Mouse (Mus musculus) yolk sac, embryonic 10.5 days (tissue): ENCODE measurements at regions not wholly inside any gene's neighbourhood (a gene's known extent, or its start where the extent isn't known, plus 50 kb on each side); places are given as distances from the start of the nearest gene placed in this dataset.

Experiments
- DNase-seq: peaks from one replicate; pipeline ENCODE4 v3.0.0-alpha.2; 2017; ENCODE audit warnings: low spot score

DNA sequence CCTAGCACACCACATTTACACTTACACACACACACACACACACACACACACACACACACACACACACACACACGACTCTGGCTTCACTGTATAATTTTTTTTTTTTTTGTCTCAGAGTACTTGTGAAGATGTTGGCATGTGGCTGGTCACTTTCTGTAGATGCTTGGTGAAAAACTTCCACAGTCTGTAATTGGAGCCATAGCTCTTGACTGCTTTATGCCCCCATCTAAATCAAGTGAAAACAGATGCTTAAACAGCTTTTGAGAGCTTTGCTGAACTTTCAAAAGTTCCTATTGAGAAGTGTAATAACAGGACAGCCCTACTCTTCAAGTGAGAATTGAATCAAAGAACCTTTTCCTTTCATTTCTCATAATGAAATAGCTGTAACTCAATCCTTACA, 317.7 kb downstream of the Gm21750 start:
- DNase-seq: no peak

DNA sequence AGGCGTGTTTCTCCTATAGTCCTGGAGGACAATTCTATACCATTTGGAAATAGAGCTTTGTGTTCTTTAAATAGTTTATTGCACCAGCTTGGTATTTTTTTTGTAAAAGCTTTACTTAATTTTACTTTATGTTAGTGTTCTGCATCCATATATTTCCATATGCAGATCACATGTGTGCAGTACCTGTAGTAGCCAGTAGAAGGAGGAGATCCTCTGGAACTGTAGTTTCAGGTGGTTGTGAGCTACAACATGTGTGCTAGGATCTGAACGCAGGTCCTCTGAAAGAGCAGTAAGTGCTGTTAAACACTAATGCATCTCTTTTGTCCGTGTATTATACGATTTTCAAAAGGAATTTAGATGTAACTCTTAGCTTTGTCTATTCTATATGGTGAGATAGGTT, 335.2 kb downstream of the Gm21750 start:
- no peak for DNase-seq

DNA sequence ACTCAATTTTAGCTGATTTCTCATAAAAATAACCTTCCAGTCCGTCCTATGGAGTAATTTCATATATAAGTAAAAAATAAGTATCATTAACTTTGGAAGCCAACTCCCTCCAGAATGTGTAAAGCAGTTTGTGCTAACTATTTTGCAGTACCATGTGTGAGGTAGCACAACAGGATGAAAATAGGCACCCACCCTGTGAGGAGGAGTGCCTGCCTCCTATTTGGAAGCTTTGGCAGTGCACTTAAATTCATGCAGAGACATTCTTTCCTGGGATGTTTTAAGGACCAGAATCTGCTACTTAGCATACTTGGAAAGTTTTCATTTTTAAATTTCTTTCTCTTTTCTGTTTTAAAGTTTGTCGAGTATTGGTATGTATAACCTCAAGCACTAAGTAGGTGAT, 336.8 kb downstream of the Gm21750 start:
- no peak for DNase-seq

DNA sequence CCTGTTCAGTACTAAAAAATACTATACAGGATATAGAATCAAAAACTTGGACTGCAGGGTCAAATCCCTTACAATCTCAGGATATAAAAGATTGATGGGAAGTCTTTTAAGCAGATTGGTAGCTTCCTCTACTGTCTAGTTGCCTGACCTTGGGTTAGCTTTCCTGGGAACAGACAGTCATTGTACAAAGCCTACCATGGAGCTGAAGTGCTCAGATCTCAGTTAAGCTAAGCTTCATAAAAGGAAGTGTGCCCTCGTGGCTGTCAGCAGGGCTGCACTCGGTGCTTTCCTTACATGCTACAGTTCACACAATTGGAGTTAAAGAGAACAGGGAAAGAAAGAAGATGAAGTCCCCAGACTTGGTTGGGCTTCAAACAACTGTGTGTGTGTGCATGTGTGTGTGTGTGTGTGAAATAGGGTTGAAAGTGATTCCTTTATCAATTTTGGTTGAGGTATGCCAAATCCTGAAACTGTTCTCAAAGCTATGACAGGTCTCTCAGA, 338.4 kb downstream of the Gm21750 start:
- no peak for DNase-seq

DNA sequence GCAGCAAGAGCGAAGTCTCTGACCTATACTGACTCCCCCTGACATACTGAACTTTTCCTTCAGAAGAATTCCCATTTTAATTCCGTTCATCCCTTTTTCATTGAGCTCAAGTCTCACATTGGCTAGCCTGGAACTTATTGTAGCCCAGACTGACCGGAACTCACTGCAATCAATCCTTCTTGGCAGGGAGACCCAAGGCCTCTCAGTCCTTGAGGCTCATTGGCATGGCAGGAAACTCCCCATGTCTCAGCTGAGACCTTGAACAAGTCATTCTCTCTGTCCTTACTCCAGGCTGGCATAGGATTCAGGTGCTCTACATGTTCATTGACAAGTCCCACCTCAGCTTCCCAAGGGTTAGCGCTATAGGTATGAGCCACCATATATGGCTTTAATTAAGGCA, 345.9 kb downstream of the Gm21750 start:
- no peak for DNase-seq

DNA sequence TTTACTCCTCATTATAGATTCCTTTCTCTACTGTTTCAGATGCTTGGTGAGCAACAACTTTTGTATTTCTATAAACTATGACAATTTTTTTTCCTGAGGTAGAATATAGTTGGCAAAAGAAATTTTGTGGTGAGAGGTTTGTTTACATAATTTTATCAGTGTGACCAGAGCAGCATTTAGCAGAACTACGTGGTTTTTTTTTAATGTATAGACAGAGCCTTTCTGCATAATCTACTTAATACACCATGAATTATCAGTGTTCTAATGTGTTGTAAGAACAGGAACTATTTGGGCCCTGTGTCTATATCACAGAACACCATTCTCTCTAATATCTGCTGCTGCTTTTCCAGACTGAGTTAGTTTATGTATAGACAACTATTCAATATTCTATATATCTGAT, 350.5 kb downstream of the Gm21750 start:
- DNase-seq: no peak

DNA sequence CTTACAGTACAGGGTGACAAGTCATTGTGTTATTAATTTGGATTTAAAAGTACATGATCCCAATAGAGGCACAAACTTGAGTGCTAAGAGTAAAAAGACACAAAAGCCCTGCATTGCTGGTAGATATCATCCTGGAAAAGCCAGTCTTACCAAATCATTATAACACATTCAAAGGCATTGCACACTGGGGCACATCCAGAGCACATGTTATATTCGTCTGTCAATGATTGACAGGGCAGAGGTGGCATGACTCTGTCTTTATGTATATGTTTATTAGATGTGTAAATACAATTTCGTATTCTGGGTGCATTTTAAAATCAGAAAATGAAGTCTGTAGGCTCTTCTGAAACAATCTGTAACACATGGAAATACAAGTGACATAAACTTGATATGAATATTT, 358.4 kb downstream of the Gm21750 start:
- DNase-seq: no peak

DNA sequence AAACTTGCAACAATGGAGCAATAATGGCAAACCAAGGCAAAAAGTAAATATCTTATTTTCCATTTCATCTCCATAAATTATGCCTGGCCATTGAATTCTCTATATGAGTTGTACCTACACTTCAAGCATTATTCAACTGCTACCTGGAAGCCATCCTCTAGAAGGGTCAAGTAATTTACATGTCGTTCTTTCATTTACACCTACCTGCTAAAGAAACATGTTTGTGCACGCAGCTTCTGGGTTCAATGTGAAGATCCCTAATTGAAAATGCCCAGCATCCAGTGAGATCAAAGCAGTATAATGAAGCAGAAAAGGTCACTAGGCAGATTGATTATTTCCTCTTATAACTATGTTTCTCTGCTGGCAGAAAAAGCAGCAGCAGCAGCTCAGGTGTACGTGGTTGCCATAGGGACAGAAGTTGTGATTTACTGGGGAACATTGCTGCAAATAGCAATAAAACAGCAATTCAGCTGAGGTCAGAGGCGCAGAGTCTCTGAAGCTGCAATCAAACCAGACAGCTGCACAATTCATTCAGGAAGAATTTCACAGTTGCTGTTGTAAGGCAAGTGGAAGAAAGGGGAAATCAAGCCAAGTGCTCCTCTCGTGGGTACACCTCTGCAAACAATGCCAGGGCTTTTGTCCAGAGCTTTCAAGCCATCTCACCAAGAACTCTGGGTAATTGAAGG, 386.1 kb downstream of the Gm21750 start:
- no peak for DNase-seq

DNA sequence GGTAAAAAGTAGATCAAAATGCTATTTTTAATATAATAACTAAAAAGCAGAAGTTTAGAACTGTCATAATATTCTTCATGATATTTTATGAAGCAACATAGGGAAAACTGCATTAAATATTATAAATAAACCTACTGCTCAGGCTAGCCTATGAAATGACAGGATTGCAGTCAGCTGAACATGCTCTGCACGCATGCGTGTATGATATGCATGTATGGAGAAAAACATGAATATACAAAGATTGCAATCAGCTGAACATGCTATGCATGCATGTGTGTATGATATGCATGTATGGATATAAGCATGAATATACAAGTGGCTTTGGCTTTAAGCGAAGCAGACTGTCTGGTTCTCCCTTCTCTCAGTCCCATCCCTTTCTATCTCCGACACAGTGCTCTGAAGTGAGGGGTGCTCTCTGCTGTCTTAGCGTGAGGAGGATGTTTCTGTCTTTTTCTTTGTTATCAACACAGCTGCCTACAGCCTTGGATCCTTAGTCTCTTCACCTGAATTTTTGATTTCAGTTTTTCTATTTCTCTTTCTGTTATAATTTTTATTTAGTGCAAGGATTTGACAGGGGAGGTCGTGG, 386.8 kb downstream of the Gm21750 start:
- no peak for DNase-seq

DNA sequence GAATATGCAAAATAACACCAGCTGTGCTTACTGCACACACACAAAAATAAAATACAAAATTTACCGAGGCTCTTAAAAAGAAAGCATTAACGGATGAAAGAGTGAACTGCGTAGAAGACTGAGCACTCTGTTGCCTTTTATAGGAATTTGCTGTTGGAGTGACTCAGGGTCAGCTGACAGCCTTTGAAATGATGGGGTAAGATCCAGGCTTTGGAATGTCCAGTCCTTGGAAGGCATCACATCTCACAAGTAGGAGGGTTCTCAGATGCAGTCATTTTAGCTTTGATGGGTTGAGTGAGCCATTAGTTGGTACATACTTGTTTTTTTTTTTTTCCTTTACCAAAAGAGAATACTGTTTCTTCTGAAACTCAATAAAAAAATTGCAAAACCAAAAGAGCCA, 387.4 kb downstream of the Gm21750 start:
- no peak for DNase-seq

DNA sequence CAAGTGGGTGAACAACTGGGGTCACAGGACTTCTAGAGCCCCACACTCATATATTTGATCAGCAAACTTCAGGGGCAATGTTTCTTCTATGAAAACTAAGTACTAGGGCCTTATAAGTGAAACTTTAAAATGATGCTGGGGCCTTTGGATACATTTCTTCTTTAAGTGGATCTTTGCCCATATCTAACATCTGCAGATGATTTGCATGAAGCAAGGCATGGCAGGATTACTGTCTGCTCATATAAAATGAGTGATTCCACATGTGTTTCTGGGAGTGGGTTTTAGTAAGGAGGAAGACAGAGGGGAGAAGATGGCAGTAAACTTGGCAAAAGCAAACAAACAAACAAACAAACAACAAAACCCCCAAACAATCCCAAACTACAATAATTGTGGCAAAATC, 405.0 kb downstream of the Gm21750 start:
- no peak for DNase-seq

DNA sequence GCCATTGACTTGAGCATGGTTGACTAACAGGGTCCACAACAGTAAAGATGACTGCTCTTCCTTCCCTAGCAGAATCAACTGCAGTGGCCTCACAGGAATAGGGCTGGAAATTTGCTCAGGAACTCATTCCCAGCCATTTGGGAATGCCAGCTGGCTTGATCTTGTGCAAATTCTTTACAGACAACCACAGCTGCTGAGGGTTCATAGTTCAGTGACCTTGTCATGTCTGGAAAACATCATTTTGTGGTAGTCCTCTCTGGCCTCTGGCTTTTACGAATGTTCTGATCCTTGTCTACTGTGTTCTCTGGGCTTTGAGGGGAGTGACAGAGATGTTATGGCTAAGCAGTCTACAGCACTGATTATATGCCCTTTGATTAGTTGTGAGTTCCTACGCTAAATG, 432.0 kb downstream of the Gm21750 start:
- DNase-seq: peak; percentile 31

DNA sequence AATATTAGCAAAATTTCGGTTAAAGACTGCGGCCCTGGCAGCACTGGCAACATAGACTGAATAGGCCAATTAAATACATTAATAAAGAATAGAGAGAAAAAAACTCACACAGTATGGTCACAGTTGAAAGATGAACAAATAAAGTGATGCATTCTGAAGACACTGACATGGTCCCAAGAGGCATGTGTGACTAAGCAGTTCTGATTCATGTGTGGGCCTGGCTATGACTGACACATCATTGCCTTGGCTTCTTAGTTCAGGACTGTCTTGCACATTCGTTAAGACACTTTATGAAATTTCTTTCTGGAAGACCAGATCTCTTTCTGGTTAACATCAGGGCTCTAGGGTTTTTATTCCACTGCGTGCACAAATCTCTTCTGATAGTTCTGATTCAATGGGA, 438.7 kb downstream of the Gm21750 start:
- no peak for DNase-seq

DNA sequence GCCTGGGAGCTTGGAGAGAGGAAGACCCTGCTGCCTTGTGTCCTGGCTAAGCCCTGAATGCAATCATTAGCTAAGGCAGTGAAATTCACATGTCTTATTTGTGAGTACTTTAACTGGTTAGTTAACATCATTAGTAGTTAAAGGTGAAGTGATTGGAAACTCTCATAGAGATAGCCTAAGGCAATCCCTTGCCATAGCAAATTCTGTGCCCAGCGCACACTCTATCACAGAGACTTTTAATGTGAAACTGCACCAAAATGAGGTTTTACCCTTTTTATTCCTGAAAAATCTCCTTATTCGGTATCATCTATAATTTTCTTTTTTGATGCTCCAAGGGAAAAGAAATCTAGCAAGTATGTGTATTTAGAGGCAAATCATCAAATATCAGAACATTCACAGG, 451.6 kb downstream of the Gm21750 start:
- DNase-seq: no peak

DNA sequence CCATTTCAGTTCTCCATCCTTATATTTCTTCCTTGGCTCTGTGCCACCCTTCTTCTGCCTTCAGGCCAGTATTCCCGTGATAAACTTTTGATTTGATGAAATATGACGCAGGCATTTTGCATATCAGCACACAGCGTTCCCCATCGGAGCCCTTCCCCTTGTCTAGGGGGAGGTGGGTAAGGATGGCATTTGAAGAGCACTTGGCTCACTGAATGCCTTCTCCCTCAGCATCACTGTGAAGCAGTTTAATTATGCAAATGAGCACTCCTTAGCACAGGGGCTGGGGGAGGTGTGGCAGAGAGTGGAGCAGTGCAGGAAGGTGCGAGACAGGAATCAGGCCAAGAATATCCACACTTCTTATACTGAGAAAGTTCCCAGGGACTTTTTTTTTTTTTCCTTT, 452.1 kb downstream of the Gm21750 start:
- DNase-seq: no peak

DNA sequence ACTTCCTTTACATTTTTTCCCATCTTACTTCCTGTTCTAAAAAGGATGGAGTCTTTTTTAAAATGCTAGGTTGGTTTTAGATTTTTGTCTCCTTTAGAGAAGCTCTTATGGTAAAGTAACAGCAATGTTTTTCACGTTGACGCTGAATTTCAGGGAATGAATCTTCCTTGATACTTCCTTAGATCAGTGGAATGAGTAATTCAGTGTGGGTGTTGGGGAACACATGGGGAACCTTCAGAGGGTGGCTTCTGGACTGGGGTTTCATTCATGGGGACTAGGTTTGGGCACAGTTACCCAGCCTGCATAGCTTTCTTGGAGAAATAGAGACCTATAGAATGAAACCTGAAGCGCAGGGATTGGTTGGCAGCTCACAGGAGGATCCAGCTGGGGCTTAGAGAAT, 452.5 kb downstream of the Gm21750 start:
- DNase-seq: no peak

DNA sequence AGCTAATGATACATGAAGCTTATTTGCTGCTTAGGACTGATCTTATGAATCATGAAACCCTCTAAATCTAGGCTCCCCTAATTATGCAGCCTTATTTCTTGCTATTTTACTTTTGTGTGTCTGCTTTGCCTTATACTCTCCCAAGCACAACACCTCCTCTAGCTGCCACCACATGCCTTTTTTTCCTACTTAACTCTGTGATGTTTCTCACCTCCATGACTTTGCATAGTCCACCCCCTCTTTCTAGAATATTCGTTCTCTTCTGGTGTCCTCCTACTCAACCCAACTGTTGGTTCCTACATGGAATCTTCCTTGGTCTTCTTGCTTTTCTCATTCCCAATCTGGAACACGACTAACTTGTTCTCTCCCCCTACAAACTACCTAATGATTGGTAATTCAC, 456.7 kb downstream of the Gm21750 start:
- no peak for DNase-seq

DNA sequence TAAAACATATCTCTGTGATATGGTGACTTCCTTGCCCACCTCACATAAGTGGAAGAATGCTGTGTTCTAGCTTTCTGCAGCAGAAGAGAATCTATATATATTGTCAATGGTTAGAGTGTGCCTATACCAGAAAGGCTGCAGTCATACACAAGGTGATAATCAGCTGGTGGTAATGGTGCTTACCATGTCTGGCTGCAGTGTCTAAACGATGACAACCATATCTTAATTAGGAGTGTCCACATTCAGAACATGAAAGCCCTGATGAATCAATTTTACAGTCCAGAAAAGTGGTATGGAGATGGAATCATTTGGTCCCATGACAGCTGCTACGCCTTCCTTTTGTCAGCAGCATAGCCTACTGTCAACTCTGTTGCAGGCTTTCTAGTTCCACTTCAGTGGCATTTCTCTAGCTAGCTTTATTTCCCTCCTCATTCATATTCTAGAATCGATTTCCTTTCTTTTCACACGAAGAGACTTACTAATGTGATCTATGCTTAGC, 484.2 kb downstream of the Gm21750 start:
- no peak for DNase-seq

DNA sequence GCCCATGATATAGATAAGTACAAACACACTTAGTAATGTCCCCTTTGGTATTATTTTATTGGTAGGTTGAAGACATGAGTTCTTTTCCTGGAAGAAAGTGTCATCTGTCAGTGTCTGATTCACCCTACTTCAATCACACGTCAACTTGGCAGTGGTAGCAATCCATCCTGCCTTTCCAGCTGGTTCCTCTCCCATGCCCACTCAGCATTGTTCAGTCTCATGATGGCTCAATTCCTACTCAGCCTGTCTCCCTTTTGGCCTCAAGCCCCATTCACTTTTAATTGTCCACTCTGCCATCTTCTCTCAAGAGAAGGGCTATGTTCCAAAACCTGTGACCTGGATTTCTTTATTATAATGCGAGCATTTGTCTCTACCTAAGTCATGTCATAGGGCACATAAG, 474.4 kb upstream of the Htr2a start:
- no peak for DNase-seq

DNA sequence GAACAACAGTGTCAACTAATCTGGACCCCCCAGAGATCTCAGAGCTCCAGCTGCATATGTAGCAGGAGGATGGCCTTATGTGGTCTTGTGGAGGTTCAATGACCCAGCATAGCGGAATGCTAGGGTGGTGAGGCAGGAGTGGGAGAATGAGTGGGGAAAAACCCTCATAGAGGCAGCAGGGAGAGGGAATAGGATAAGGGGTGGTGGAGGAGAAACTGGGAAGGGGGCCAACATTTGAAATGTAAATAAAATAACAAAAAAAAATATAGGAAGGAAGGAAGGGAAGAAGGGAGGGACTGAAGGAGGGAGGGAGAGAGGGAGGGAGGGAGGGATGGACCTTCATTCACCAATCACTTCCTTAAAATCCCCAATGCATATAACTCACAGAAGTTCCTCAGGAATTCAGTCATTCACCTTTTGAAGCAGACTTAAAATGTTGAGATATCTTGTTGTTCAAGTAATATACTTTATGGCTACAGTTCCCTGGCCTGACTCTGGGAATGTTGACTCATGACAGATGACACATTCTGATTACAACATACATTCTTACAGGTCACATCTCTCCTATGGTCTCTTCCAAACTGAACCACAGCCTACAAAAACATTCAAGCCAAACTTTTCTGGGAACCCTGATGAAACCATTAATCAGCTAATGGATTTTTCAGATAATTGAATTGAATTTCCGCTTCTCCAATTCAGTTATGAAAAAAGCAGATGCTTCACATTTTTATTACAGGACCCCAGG, 471.3 kb upstream of the Htr2a start:
- DNase-seq: no peak

DNA sequence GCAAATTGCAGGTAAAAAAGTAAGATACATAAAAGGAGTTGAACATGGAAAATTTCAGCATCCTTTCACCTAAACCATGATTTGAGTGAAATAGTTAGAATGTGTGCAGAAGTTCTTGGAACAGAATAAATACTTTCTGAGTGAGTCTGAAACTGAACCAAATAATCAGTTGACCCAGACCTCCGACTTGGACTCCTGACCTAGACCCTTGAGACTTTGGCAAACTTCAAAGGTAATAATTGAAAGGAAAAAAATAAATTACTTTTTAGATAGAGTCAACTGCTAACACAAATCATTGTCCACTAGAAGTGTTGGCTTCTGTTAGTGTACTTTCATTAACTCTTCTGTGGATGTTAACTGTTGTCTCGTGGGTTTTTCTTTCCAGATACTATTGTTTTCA, 460.6 kb upstream of the Htr2a start:
- no peak for DNase-seq

DNA sequence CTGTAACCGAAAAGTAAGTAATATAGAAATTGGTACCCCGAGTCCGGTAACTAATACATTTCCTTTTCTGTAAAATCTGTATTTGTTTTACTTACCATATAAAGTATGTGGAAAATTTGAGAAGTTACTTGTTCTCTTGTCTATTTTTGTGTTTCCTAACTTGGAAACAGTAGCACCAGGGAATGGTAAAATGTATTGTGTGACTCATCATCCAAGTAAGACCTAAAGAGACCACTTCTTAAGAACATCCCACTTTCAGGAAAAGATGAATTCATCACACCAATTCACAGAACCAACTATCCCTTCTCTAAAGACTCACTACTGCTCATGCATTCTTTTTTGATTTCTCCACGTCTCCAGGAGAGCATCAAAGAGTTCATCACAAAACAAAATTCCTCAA, 457.6 kb upstream of the Htr2a start:
- DNase-seq: no peak

DNA sequence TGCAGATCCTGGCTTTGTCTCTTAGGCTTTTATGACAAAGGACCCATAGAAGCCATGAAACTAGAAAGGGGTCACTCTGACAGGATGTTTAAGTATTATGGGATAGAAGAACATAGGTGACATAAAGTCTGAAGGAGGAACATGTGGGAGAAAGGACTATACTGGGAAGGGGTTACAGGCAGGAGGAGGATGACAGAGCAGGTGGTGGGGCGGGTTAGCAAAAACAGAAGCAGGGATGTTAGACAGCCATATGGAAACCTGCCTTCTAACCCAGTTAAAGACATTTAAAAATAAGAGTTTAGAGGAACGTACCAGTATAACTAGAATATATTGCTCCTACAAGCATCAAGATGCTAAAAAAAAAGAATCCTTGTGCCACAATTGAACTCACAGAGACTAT, 438.9 kb upstream of the Htr2a start:
- DNase-seq: no peak
